Mouse (Mus musculus) stomach, postnatal 0 days (tissue): ENCODE measurements at regions not wholly inside any gene's neighbourhood (a gene's known extent, or its start where the extent isn't known, plus 50 kb on each side); places are given as distances from the start of the nearest gene placed in this dataset.

Experiments
- ATAC-seq: fragments of 200-750 bp; cut with Nextera tagmentation; 2 replicates; pipeline ENCODE4 v1.8.0; 2017; ENCODE audit not compliant: low FRiP score, low TSS enrichment
- DNase-seq: peaks from one replicate; pipeline ENCODE4 v3.0.0-alpha.2; 2016; ENCODE audit warnings: low spot score
- H3K27ac ChIP-seq: fragments of 300-500 bp; sonication (generic); replicated peaks from 2 replicates; pipeline ENCODE4 v1.5.1; 2014; ENCODE audit warnings: mild to moderate bottlenecking, control low read depth
- H3K27me3 ChIP-seq: fragments of 300-500 bp; sonication (generic); 2 replicates; pipeline ENCODE4 v1.6.1; 2014; ENCODE audit warnings: low read length; ENCODE audit not compliant: control insufficient read depth, insufficient read depth
- H3K36me3 ChIP-seq: fragments of 300-500 bp; sonication (generic); 2 replicates; pipeline ENCODE4 v1.6.1; 2014; ENCODE audit warnings: low read length, mixed read lengths; ENCODE audit not compliant: control insufficient read depth, insufficient read depth
- H3K4me1 ChIP-seq: fragments of 300-500 bp; sonication (generic); replicated peaks from 2 replicates; pipeline ENCODE4 v1.6.1; 2014; ENCODE audit warnings: antibody characterized with exemption; ENCODE audit not compliant: control insufficient read depth, insufficient read depth
- H3K4me2 ChIP-seq: fragments of 300-500 bp; sonication (generic); replicated peaks from 2 replicates; pipeline ENCODE4 v1.6.1; 2014; ENCODE audit warnings: low read depth, mild to moderate bottlenecking, control low read depth, moderate library complexity
- H3K4me3 ChIP-seq: fragments of 300-500 bp; sonication (generic); 2 replicates; pipeline ENCODE4 v1.5.1; 2014; ENCODE audit warnings: low read depth, low read length, control low read depth
- H3K9ac ChIP-seq: fragments of 300-500 bp; sonication (generic); 2 replicates; pipeline ENCODE4 v1.6.1; 2014; ENCODE audit warnings: mild to moderate bottlenecking, low read length, control low read depth, mixed read lengths
- H3K9me3 ChIP-seq: fragments of 300-500 bp; sonication (generic); 2 replicates; pipeline ENCODE4 v1.6.1; 2016; ENCODE audit warnings: low read length; ENCODE audit not compliant: control insufficient read depth
- CTCF ChIP-seq: IDR thresholded peaks from 2 replicates; pipeline ENCODE4 v1.5.1; 2016; ENCODE audit warnings: antibody characterized with exemption, low read depth, mild to moderate bottlenecking, moderate library complexity
- EP300 ChIP-seq: optimal IDR thresholded peaks from 2 replicates; pipeline ENCODE3; 2016; ENCODE audit warnings: antibody characterized with exemption
- WGBS: fragments of 180-500 bp; shearing (Covaris S2); extraction: QIAGEN DNeasy Blood & Tissue Kit; methylation state at CpG from one replicate; pipeline ENCODE4 v1.1.7; 2014; 5-methylcytosine and 5-hydroxymethylcytosine counted together

- Histone ChIP-seq H3K27ac (no peak overlapping the region; the same call in 1 of the 2 replicates), H3K36me3 (no peaks in the 10 kb centered on the region), H3K9me3 (no peaks in the 10 kb centered on the region), H3K4me3 (peak overlapping the region; percentile 18; the same call in 1 of the 2 replicates), H3K4me1 (0 out of 2 replicates have a peak, but pooled peaks cover 4% of the 10 kb centered on the region), H3K4me2 (peak overlapping the region; percentile 45), H3K27me3 (no peaks in the 10 kb centered on the region), H3K9ac (peak overlapping the region; percentile 35; the same call in 1 of the 2 replicates)
- ATAC-seq = peak; percentile 72; the same call in 1 of the 2 replicates
- peak; percentile 56 for DNase-seq
- WGBS = 2% methylated on average over 18 of the region's 18 CpGs
- no peak for TF ChIP-seq CTCF
- TF ChIP-seq EP300 = no peak
These were observed 106.6 kb downstream of the Tpra1 start for GRCm38 (mm10) chr6:89008614-89009171.

GRCm38 (mm10) chr6:89012998-89013689, 111.1 kb downstream of the Tpra1 start:
- no peak for DNase-seq
- no peak for TF ChIP-seq EP300
- no peak for TF ChIP-seq CTCF
- H3K4me2 ChIP-seq = no peak overlapping the region
- H3K4me1 ChIP-seq = 0 out of 2 replicates have a peak, but pooled peaks cover 4% of the 10 kb centered on the region
- no peaks in the 10 kb centered on the region for H3K36me3 ChIP-seq
- no peak overlapping the region for H3K27ac ChIP-seq
- no peaks in the 10 kb centered on the region for H3K27me3 ChIP-seq
- H3K9me3 ChIP-seq = no peaks in the 10 kb centered on the region
- WGBS = 46% methylated on average over 12 of the region's 12 CpGs
- no peak overlapping the region for H3K4me3 ChIP-seq
- no peak for ATAC-seq
- H3K9ac ChIP-seq = no peak overlapping the region

GRCm38 (mm10) chr6:89013690-89014061, 111.6 kb downstream of the Tpra1 start:
- no peak overlapping the region for H3K27ac ChIP-seq
- no peaks in the 10 kb centered on the region for H3K4me1 ChIP-seq
- H3K36me3 ChIP-seq = no peaks in the 10 kb centered on the region
- no peak for ATAC-seq
- 70% methylated on average over 8 of the region's 8 CpGs for WGBS
- H3K27me3 ChIP-seq = no peaks in the 10 kb centered on the region
- TF ChIP-seq EP300 (no peak), CTCF (no peak)
- no peak overlapping the region for H3K9ac ChIP-seq
- H3K4me2 ChIP-seq = no peak overlapping the region
- H3K9me3 ChIP-seq = no peaks in the 10 kb centered on the region
- no peak overlapping the region for H3K4me3 ChIP-seq
- no peak for DNase-seq

- Histone ChIP-seq H3K9me3 (no peaks in the 10 kb centered on the region), H3K4me1 (no peaks in the 10 kb centered on the region), H3K36me3 (no peaks in the 10 kb centered on the region), H3K4me3 (no peak overlapping the region), H3K27ac (no peak overlapping the region), H3K9ac (no peak overlapping the region), H3K4me2 (no peak overlapping the region), H3K27me3 (no peaks in the 10 kb centered on the region)
- TF ChIP-seq CTCF (peak; percentile 42), EP300 (no peak)
- DNase-seq = no peak
- no peak for ATAC-seq
- WGBS = 43% methylated on average over 11 of the region's 11 CpGs
These were observed 122.1 kb downstream of the Tpra1 start for GRCm38 (mm10) chr6:89024101-89024650.

- Histone ChIP-seq H3K4me1 (no peaks in the 10 kb centered on the region), H3K27me3 (no peaks in the 10 kb centered on the region), H3K4me2 (no peak overlapping the region), H3K36me3 (no peaks in the 10 kb centered on the region), H3K27ac (no peak overlapping the region), H3K4me3 (no peak overlapping the region), H3K9ac (no peak overlapping the region), H3K9me3 (no peaks in the 10 kb centered on the region)
- TF ChIP-seq CTCF = no peak
- no peak for TF ChIP-seq EP300
- WGBS = 38% methylated on average over 5 of the region's 5 CpGs
- no peak for DNase-seq
- no peak for ATAC-seq
These were observed 131.6 kb downstream of the Tpra1 start for GRCm38 (mm10) chr6:89033433-89034298.
